Mouse (Mus musculus) embryonic fibroblast, embryonic 13.5 days (primary cell): ENCODE data around the gene Gm498. TPM values are rescaled to one million over a fixed set of nuclear protein-coding genes. Genes with fewer than 3 reads are reported as not detected.

Source experiments
- H3K27ac ChIP-seq: 2 replicates; pipeline ENCODE4 v1.5.1; 2012; ENCODE audit warnings: low read length, control low read depth, inconsistent platforms; ENCODE audit not compliant: insufficient read depth
- H3K4me1 ChIP-seq: 2 replicates; pipeline ENCODE4 v1.6.1; 2011; ENCODE audit warnings: low read length; ENCODE audit not compliant: control insufficient read depth, insufficient read depth
- H3K4me3 ChIP-seq: 2 replicates; pipeline ENCODE4 v1.5.1; 2011; ENCODE audit warnings: mild to moderate bottlenecking, control low read depth, low read length; ENCODE audit not compliant: insufficient read depth
- CTCF ChIP-seq: IDR thresholded peaks from 2 replicates; pipeline ENCODE4 v1.5.1; 2011; ENCODE audit warnings: mild to moderate bottlenecking, control low read depth, low read length, moderate library complexity, borderline replicate concordance; ENCODE audit not compliant: insufficient read depth
- POLR2A ChIP-seq: IDR thresholded peaks from 2 replicates; pipeline ENCODE4 v1.6.1; 2011; ENCODE audit warnings: low read depth, mild to moderate bottlenecking, control low read depth, low read length, moderate library complexity
- polyA plus RNA-seq: library from polyadenylated mRNA; stranded (reverse); fragments of >200 nt; gene quantifications from 2 replicates; pipeline ENCODE4 v1.2.4, GENCODE M21; 2011; ENCODE audit warnings: low read depth; ENCODE audit not compliant: missing spikeins, insufficient read length

The Gm498 gene
- polyA plus RNA-seq, 1 experiment = not detected

GRCm38 (mm10) chr7:143832611-143833010 is 34.0 kb upstream of the Gm498 start:
- no peak for TF ChIP-seq POLR2A
- TF ChIP-seq CTCF = no peak
- H3K27ac ChIP-seq = no peak overlapping the region
- no peak overlapping the region for H3K4me3 ChIP-seq
- H3K4me1 ChIP-seq = no peaks in the 10 kb centered on the region

- H3K4me1 ChIP-seq = no peaks in the 10 kb centered on the region
- H3K4me3 ChIP-seq = no peak overlapping the region
- no peak overlapping the region for H3K27ac ChIP-seq
- no peak for TF ChIP-seq CTCF
- TF ChIP-seq POLR2A = no peak
Measured at GRCm38 (mm10) chr7:143833581-143834190, 33.0 kb upstream of the Gm498 start.

GRCm38 (mm10) chr7:143834316-143834715 is 32.3 kb upstream of the Gm498 start:
- TF ChIP-seq POLR2A = no peak
- no peak for TF ChIP-seq CTCF
- no peaks in the 10 kb centered on the region for H3K4me1 ChIP-seq
- H3K4me3 ChIP-seq = no peak overlapping the region
- no peak overlapping the region for H3K27ac ChIP-seq

- Histone ChIP-seq H3K27ac (no peak overlapping the region), H3K4me1 (no peaks in the 10 kb centered on the region), H3K4me3 (no peak overlapping the region)
- TF ChIP-seq CTCF (no peak), POLR2A (no peak)
Measured at GRCm38 (mm10) chr7:143834972-143835371, 31.7 kb upstream of the Gm498 start.

GRCm38 (mm10) chr7:143837705-143838358 is 28.8 kb upstream of the Gm498 start:
- TF ChIP-seq POLR2A (no peak), CTCF (no peak)
- no peak overlapping the region for H3K4me3 ChIP-seq
- H3K27ac ChIP-seq = no peak overlapping the region

GRCm38 (mm10) chr7:143840121-143840520 is 26.5 kb upstream of the Gm498 start:
- Histone ChIP-seq H3K4me3 (no peak overlapping the region), H3K27ac (no peak overlapping the region), H3K4me1 (no peaks in the 10 kb centered on the region)
- TF ChIP-seq POLR2A (no peak), CTCF (no peak)

More at GRCm38 (mm10) chr7:143837705-143838358, 28.8 kb upstream of the Gm498 start:
- no peaks in the 10 kb centered on the region for H3K4me1 ChIP-seq

GRCm38 (mm10) chr7:143841301-143841700 is 25.3 kb upstream of the Gm498 start:
- Histone ChIP-seq H3K4me1 (no peaks in the 10 kb centered on the region), H3K27ac (no peak overlapping the region), H3K4me3 (no peak overlapping the region)
- no peak for TF ChIP-seq POLR2A
- TF ChIP-seq CTCF = no peak

- H3K4me3 ChIP-seq = no peak overlapping the region
- no peak overlapping the region for H3K27ac ChIP-seq
- H3K4me1 ChIP-seq = no peaks in the 10 kb centered on the region
- no peak for TF ChIP-seq POLR2A
- no peak for TF ChIP-seq CTCF
Measured at GRCm38 (mm10) chr7:143848127-143848767, 18.4 kb upstream of the Gm498 start.

- no peaks in the 10 kb centered on the region for H3K4me1 ChIP-seq
- TF ChIP-seq CTCF (no peak), POLR2A (no peak)
- no peak overlapping the region for H3K4me3 ChIP-seq
- H3K27ac ChIP-seq = no peak overlapping the region
Measured at GRCm38 (mm10) chr7:143848768-143849482, 17.7 kb upstream of the Gm498 start.
